Mouse (Mus musculus) forebrain, embryonic 16.5 days (tissue): ENCODE measurements at regions not wholly inside any gene's neighbourhood (a gene's known extent, or its start where the extent isn't known, plus 50 kb on each side); places are given as distances from the start of the nearest gene placed in this dataset.

Experiments used
- ATAC-seq: fragments of 200-750 bp; cut with Nextera tagmentation; 2 replicates; pipeline ENCODE4 v1.8.0; 2017; ENCODE audit warnings: mild to moderate bottlenecking, moderate library complexity
- H3K27ac ChIP-seq: fragments of 300-500 bp; sonication (generic); 2 replicates; pipeline ENCODE4 v1.5.1; 2014; ENCODE audit warnings: low read length, control low read depth
- H3K27me3 ChIP-seq: fragments of 300-500 bp; sonication (generic); replicated peaks from 2 replicates; pipeline ENCODE4 v1.6.1; 2014; ENCODE audit warnings: low read length; ENCODE audit not compliant: control insufficient read depth, insufficient read depth
- H3K36me3 ChIP-seq: fragments of 300-500 bp; sonication (generic); 2 replicates; pipeline ENCODE4 v1.6.1; 2014; ENCODE audit not compliant: control insufficient read depth, insufficient read depth
- H3K4me1 ChIP-seq: fragments of 300-500 bp; sonication (generic); replicated peaks from 2 replicates; pipeline ENCODE4 v1.6.1; 2014; ENCODE audit warnings: low read length; ENCODE audit not compliant: control insufficient read depth, insufficient read depth
- H3K4me2 ChIP-seq: fragments of 300-500 bp; sonication (generic); 2 replicates; pipeline ENCODE4 v1.6.1; 2014; ENCODE audit warnings: mild to moderate bottlenecking, low read length, control low read depth
- H3K4me3 ChIP-seq: fragments of 300-500 bp; sonication (generic); replicated peaks from 2 replicates; pipeline ENCODE4 v1.5.1; 2014; ENCODE audit warnings: mild to moderate bottlenecking, low read length, control low read depth
- H3K9ac ChIP-seq: fragments of 300-500 bp; sonication (generic); replicated peaks from 2 replicates; pipeline ENCODE4 v1.6.1; 2014; ENCODE audit warnings: low read depth, low read length, control low read depth
- H3K9me3 ChIP-seq: fragments of 300-500 bp; sonication (generic); 2 replicates; pipeline ENCODE4 v1.6.1; 2016; ENCODE audit warnings: low read length; ENCODE audit not compliant: control insufficient read depth
- WGBS: fragments of 180-500 bp; shearing (Covaris S2); extraction: QIAGEN DNeasy Blood & Tissue Kit; methylation state at CpG from one replicate; pipeline ENCODE4 v1.1.7; 2014; 5-methylcytosine and 5-hydroxymethylcytosine counted together

GRCm38 (mm10) chr5:111823420-111823819 is 89.7 kb downstream of the Gm26897 start:
- no peaks in the 10 kb centered on the region for H3K9me3 ChIP-seq
- H3K9ac ChIP-seq = no peak overlapping the region; the same call in 1 of the 2 replicates
- no peaks in the 10 kb centered on the region for H3K27me3 ChIP-seq
- H3K36me3 ChIP-seq = no peaks in the 10 kb centered on the region
- H3K4me3 ChIP-seq = no peak overlapping the region
- H3K4me1 ChIP-seq = no peaks in the 10 kb centered on the region
- no peak overlapping the region for H3K4me2 ChIP-seq
- ATAC-seq = no peak
- H3K27ac ChIP-seq = no peak overlapping the region
- WGBS = 37% methylated on average over 4 of the region's 4 CpGs

DNA sequence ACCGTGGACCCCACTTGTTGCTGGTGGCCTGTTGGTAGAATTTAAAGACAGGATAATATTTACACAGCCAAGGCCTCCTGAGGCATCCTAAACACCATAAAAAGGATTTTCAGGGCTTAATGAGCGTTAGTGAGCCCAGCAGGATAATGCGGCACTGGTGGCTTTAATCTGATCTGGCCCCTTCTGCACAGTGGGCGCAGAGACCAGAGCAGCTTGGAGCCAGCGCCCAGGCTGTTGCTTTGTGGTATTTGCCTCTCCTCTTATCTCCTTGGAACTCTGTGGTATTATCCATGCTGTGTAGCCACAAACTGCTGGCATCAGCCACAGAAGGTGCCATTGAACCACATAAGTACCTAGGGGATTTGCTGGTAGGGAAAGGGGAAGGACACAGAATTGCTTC is 90.1 kb downstream of the Gm26897 start:
- H3K9ac ChIP-seq = no peak overlapping the region
- H3K9me3 ChIP-seq = no peaks in the 10 kb centered on the region
- H3K4me3 ChIP-seq = no peak overlapping the region
- H3K36me3 ChIP-seq = no peaks in the 10 kb centered on the region
- no peaks in the 10 kb centered on the region for H3K27me3 ChIP-seq
- WGBS = 35% methylated on average over 5 of the region's 5 CpGs
- no peak overlapping the region for H3K27ac ChIP-seq
- ATAC-seq = no peak
- H3K4me1 ChIP-seq = no peaks in the 10 kb centered on the region
- H3K4me2 ChIP-seq = no peak overlapping the region

- H3K4me1 ChIP-seq = peaks cover 1% of the 10 kb centered on the region; the same call in 1 of the 2 replicates
- H3K9ac ChIP-seq = no peak overlapping the region
- H3K36me3 ChIP-seq = no peaks in the 10 kb centered on the region
- H3K4me2 ChIP-seq = no peak overlapping the region
- no peaks in the 10 kb centered on the region for H3K9me3 ChIP-seq
- ATAC-seq = no peak
- WGBS = 66% methylated on average over 4 of the region's 4 CpGs
- H3K4me3 ChIP-seq = no peak overlapping the region
- H3K27ac ChIP-seq = no peak overlapping the region
- H3K27me3 ChIP-seq = no peaks in the 10 kb centered on the region
These were observed 90.9 kb downstream of the Gm26897 start for GRCm38 (mm10) chr5:111824600-111825130.

DNA sequence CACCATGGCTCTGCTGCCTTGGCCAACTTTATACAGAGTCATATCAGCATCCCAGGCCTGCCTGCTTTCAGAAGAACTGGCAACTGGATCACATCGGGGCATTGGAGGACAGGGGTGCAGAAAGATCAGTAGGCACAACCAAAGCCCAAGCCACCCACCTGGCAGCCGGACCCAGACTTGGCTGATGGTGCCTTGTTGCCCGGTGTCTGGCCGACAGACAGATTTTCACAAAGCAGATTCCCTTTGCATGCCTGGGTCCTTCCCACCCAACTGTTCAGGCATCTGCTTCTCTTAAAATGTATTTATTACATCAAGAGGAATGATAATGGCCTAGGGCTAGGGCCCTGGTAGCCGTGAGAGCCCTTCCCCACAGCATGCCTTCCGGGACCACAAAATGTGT is 96.2 kb downstream of the Gm26897 start:
- Histone ChIP-seq H3K27me3 (no peaks in the 10 kb centered on the region), H3K9ac (no peak overlapping the region), H3K4me3 (no peak overlapping the region), H3K27ac (peak overlapping the region; percentile 65; the same call in 1 of the 2 replicates), H3K9me3 (no peaks in the 10 kb centered on the region; the same call in 1 of the 2 replicates), H3K4me1 (peaks cover 10% of the 10 kb centered on the region), H3K4me2 (no peak overlapping the region), H3K36me3 (no peaks in the 10 kb centered on the region)
- no peak; the same call in 1 of the 2 replicates for ATAC-seq
- WGBS = 58% methylated on average over 6 of the region's 6 CpGs

GRCm38 (mm10) chr5:111835737-111836667 is 102.3 kb downstream of the Gm26897 start:
- WGBS = 24% methylated on average over 17 of the region's 17 CpGs
- H3K9me3 ChIP-seq = no peaks in the 10 kb centered on the region; the same call in 1 of the 2 replicates
- no peak overlapping the region for H3K4me3 ChIP-seq
- no peaks in the 10 kb centered on the region for H3K27me3 ChIP-seq
- ATAC-seq = no peak
- peak overlapping the region; percentile 30 for H3K9ac ChIP-seq
- peak overlapping the region; percentile 91 for H3K27ac ChIP-seq
- H3K36me3 ChIP-seq = no peaks in the 10 kb centered on the region
- peak overlapping the region; percentile 40 for H3K4me2 ChIP-seq
- peaks cover 30% of the 10 kb centered on the region for H3K4me1 ChIP-seq

GRCm38 (mm10) chr5:111836668-111837234 is 103.0 kb downstream of the Gm26897 start:
- no peaks in the 10 kb centered on the region; the same call in 1 of the 2 replicates for H3K9me3 ChIP-seq
- ATAC-seq = peak; percentile 91
- no peaks in the 10 kb centered on the region for H3K27me3 ChIP-seq
- peaks cover 30% of the 10 kb centered on the region for H3K4me1 ChIP-seq
- H3K27ac ChIP-seq = peak overlapping the region; percentile 91
- H3K9ac ChIP-seq = peak overlapping the region; percentile 41
- peak overlapping the region; percentile 40 for H3K4me2 ChIP-seq
- WGBS = 3% methylated on average over 14 of the region's 14 CpGs
- H3K4me3 ChIP-seq = no peak overlapping the region
- H3K36me3 ChIP-seq = no peaks in the 10 kb centered on the region

DNA sequence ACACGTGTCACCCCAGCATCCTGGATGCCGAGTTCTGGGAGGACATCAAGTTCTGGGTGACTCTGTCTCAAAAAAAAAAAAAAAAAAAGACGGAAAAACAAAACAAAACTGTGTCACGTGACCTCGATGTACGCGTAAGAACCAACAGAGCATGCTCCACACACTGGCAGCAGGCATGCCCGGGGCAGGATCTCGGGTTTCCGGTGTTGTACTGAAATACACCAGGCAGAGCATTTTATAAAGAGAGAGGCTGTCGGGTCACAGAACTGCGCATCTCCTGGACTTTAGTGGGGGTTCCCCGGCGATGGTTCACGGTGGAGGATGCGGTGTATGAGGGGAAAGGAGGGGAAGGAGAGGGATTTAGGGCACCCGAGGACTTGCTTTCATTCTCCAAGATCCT is 108.7 kb downstream of the Gm26897 start:
- Histone ChIP-seq H3K4me3 (no peak overlapping the region), H3K36me3 (no peaks in the 10 kb centered on the region), H3K9me3 (no peaks in the 10 kb centered on the region), H3K4me1 (peaks cover 36% of the 10 kb centered on the region), H3K9ac (peak overlapping the region; percentile 20; the same call in 1 of the 2 replicates), H3K4me2 (peak overlapping the region; percentile 37), H3K27me3 (no peaks in the 10 kb centered on the region), H3K27ac (peak overlapping the region; percentile 97)
- 33% methylated on average over 17 of the region's 17 CpGs for WGBS
- ATAC-seq = no peak

DNA sequence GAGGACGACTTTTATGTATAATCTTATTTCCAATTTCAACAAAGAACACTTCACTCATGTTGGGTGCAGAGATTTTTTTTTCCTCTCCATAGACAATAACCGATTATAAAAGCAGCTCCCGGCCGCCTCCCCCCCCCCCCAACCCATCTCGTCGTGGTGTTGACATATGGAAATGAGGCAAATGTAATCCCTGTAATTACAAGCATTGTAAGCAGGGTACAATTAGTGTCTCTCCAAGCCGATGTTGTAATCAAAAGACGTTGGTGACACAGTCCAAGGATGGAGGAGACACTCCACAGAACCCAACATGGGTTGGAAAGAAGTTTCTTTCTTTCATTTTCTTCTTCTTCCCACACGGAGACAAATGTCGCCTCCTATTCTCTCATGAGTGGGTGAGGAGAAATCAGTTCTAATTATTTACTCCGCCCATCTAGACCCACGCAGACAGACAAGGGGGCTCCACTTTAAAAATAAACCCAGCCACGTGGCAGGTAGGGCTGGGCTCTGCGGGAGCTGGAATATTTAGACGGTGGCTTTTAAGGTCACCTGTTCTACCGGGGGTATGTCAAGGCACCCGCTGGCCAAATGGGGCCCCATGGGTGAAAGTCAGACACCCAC is 110.0 kb downstream of the Gm26897 start:
- Histone ChIP-seq H3K4me2 (peak overlapping the region; percentile 36), H3K9me3 (no peaks in the 10 kb centered on the region), H3K4me3 (no peak overlapping the region), H3K4me1 (peaks cover 36% of the 10 kb centered on the region), H3K27ac (peak overlapping the region; percentile 97), H3K27me3 (no peaks in the 10 kb centered on the region), H3K36me3 (no peaks in the 10 kb centered on the region), H3K9ac (peak overlapping the region; percentile 51)
- peak; percentile 89 for ATAC-seq
- 5% methylated on average over 17 of the region's 17 CpGs for WGBS

GRCm38 (mm10) chr5:111844528-111844927 is 110.8 kb downstream of the Gm26897 start:
- no peaks in the 10 kb centered on the region for H3K9me3 ChIP-seq
- H3K4me3 ChIP-seq = peak overlapping the region; percentile 6; the same call in 1 of the 2 replicates
- peak overlapping the region; percentile 51 for H3K9ac ChIP-seq
- H3K27ac ChIP-seq = peak overlapping the region; percentile 97
- H3K4me1 ChIP-seq = peaks cover 36% of the 10 kb centered on the region
- peak overlapping the region; percentile 36 for H3K4me2 ChIP-seq
- H3K36me3 ChIP-seq = no peaks in the 10 kb centered on the region
- peak; percentile 51 for ATAC-seq
- WGBS = 10% methylated on average over 3 of the region's 3 CpGs
- H3K27me3 ChIP-seq = no peaks in the 10 kb centered on the region
